20 mouse cellular contexts compared by ENCODE assay signal in genomic region chr11:20136314-20136713, GRCm38 (mm10). TPM values are rescaled to one million over a fixed set of nuclear protein-coding genes. Genes with fewer than 3 reads are reported as not detected.
DNase-seq lines count a peak whose midpoint lies in the region; ATAC-seq and TF ChIP-seq lines count a peak whose summit lies in the region.
"Had no signal": no experiment of that assay in that cellular context is flagged by ENCODE, and none has a peak within 500 bp of the region (broad histone marks: within the 10 kb centered on the region; RNA-seq: fewer than 3 reads in every experiment).

No protein-coding gene starts in this region.

- no peak for TF ChIP-seq CTCF in E14TG2a.4 (conservative IDR thresholded peaks at IDR 0.05; ENCODE audit: low read length)

- no peak overlapping the region for H3K27ac ChIP-seq in intestine, embryonic 16.5 days (ENCODE audit: low read length)
- peak overlapping the region; percentile 71 for H3K27ac ChIP-seq in kidney, embryonic 15.5 days
- H3K27ac ChIP-seq in liver, embryonic 13.5 days, result peak overlapping the region; percentile 20; the same call in 1 of the 2 replicates
- H3K27ac ChIP-seq: midbrain, embryonic 13.5 days; stomach, postnatal 0 days had no signal

- H3K4me3 ChIP-seq in E14TG2a.4 (replicated peaks; ENCODE audit: low read length), result peak overlapping the region; percentile 78; the same call in 1 of the 2 replicates
- no peak overlapping the region for H3K4me3 ChIP-seq in intestine, embryonic 16.5 days (ENCODE audit: low read length)
- no peak overlapping the region for H3K4me3 ChIP-seq in kidney, embryonic 15.5 days (replicated peaks)
- no peak overlapping the region for H3K4me3 ChIP-seq in liver, embryonic 13.5 days (replicated peaks)
- H3K4me3 ChIP-seq: midbrain, embryonic 13.5 days had no signal

- H3K27me3 ChIP-seq in E14TG2a.4 (ENCODE audit: insufficient read depth, low read length), result no peaks in the 10 kb centered on the region
- H3K27me3 ChIP-seq in intestine, embryonic 16.5 days (replicated peaks; ENCODE audit: control insufficient read depth, insufficient read depth, low read length), result no peaks in the 10 kb centered on the region
- no peaks in the 10 kb centered on the region for H3K27me3 ChIP-seq in kidney, embryonic 15.5 days
- no peaks in the 10 kb centered on the region for H3K27me3 ChIP-seq in liver, embryonic 13.5 days
- H3K27me3 ChIP-seq: CH12.LX; midbrain, embryonic 13.5 days had no signal

- no peak for DNase-seq in liver, embryonic 13.5 days
- DNase-seq in thymus, postnatal 4 days, result no peak
- no peak for DNase-seq in heart, postnatal 36 days
- DNase-seq in gastrocnemius, postnatal 14 days, result no peak
- no peak for DNase-seq in lung, postnatal 14 days
- DNase-seq: adrenal gland, postnatal 10 days; B cell, adult 2 months; cerebellum, adult 18-20 months; cerebellum, postnatal 36 days; gastrocnemius, postnatal 10 days; heart, adult 11 months; lung, adult 2 months had no signal

- no peak overlapping the region for H3K4me2 ChIP-seq in intestine, embryonic 16.5 days (ENCODE audit: low read depth, low read length)
- peak overlapping the region; percentile 32 for H3K4me2 ChIP-seq in kidney, embryonic 15.5 days
- H3K4me2 ChIP-seq in liver, embryonic 13.5 days, result no peak overlapping the region
- H3K4me2 ChIP-seq: heart, embryonic 11.5 days; midbrain, embryonic 13.5 days had no signal

- peaks cover 4% of the 10 kb centered on the region; the same call in 1 of the 2 replicates for H3K9me3 ChIP-seq in E14TG2a.4 (ENCODE audit: low read length)
- H3K9me3 ChIP-seq in intestine, embryonic 16.5 days (ENCODE audit: control insufficient read depth, low read length), result no peaks in the 10 kb centered on the region
- H3K9me3 ChIP-seq in kidney, embryonic 15.5 days (replicated peaks), result no peaks in the 10 kb centered on the region
- H3K9me3 ChIP-seq in liver, embryonic 13.5 days (replicated peaks), result no peaks in the 10 kb centered on the region
- H3K9me3 ChIP-seq: midbrain, embryonic 13.5 days had no signal

- H3K4me1 ChIP-seq in E14TG2a.4 (replicated peaks; ENCODE audit: low read depth, low read length), result peaks cover 75% of the 10 kb centered on the region
- 0 out of 2 replicates have a peak, but pooled peaks cover 2% of the 10 kb centered on the region for H3K4me1 ChIP-seq in intestine, embryonic 16.5 days (ENCODE audit: control insufficient read depth, insufficient read depth, low read length)
- H3K4me1 ChIP-seq in kidney, embryonic 15.5 days, result 0 out of 2 replicates have a peak, but pooled peaks cover 3% of the 10 kb centered on the region
- H3K4me1 ChIP-seq in liver, embryonic 13.5 days (replicated peaks), result peaks cover 16% of the 10 kb centered on the region
- H3K4me1 ChIP-seq: midbrain, embryonic 13.5 days had no signal

- ATAC-seq in intestine, embryonic 16.5 days, result peak; percentile 34; the same call in 1 of the 2 replicates
- peak; percentile 71 for ATAC-seq in kidney, embryonic 15.5 days (replicated peaks; ENCODE audit: low FRiP score)
- peak; percentile 30 for ATAC-seq in liver, embryonic 13.5 days (ENCODE audit: low read depth)
- ATAC-seq: forebrain, embryonic 14.5 days; midbrain, embryonic 13.5 days had no signal

- no peak overlapping the region for H3K9ac ChIP-seq in intestine, embryonic 16.5 days (ENCODE audit: low read depth, low read length)
- H3K9ac ChIP-seq in kidney, embryonic 15.5 days, result no peak overlapping the region
- H3K9ac ChIP-seq in liver, embryonic 13.5 days, result no peak overlapping the region
- H3K9ac ChIP-seq: midbrain, embryonic 13.5 days had no signal

- H3K36me3 ChIP-seq in E14TG2a.4 (ENCODE audit: insufficient read depth, low read length), result peaks cover 11% of the 10 kb centered on the region; the same call in 1 of the 2 replicates
- no peaks in the 10 kb centered on the region for H3K36me3 ChIP-seq in intestine, embryonic 16.5 days (ENCODE audit: control insufficient read depth, insufficient read depth, low read length)
- H3K36me3 ChIP-seq in kidney, embryonic 15.5 days, result no peaks in the 10 kb centered on the region
- H3K36me3 ChIP-seq in liver, embryonic 13.5 days, result no peaks in the 10 kb centered on the region
- H3K36me3 ChIP-seq: midbrain, embryonic 13.5 days had no signal

- intact Hi-C loops in heart, postnatal 36 days (cut with DNase I), result no loop called here
- intact Hi-C loops in gastrocnemius, postnatal 14 days (cut with DNase I; ENCODE audit: low total_unique reads), result no loop called here

- WGBS in intestine, embryonic 16.5 days, result 66% methylated on average over 6 of the region's 6 CpGs
- WGBS in kidney, embryonic 15.5 days, result 68% methylated on average over 6 of the region's 6 CpGs
- 67% methylated on average over 6 of the region's 6 CpGs for WGBS in liver, embryonic 13.5 days (ENCODE audit: insufficient replicate concordance)

RNA-seq across cellular contexts. Expression of gene Actr2, which starts 23.6 kb away (rescaled TPM):
- polyA plus RNA-seq in intestine, embryonic 16.5 days (2015; fragmentation: Nextera tagmentation; extraction: Ambion mirVana), result 113 and 120 TPM in 2 replicates
- 125 and 146 TPM in 2 replicates for polyA plus RNA-seq in kidney, embryonic 15.5 days (2015; fragmentation: Nextera tagmentation; extraction: Ambion mirVana)
- polyA plus RNA-seq in liver, embryonic 13.5 days (2015; fragmentation: Nextera tagmentation; extraction: Ambion mirVana), result 64.1 and 77.2 TPM in 2 replicates
- 10 to 100 TPM; 75.6 to 76.9 TPM for total RNA-seq in heart, postnatal 36 days (2021)
- 10 to 100 TPM; 39.7 to 42.7 TPM for total RNA-seq in gastrocnemius, postnatal 14 days (2021)
